In the genomic region with DNA sequence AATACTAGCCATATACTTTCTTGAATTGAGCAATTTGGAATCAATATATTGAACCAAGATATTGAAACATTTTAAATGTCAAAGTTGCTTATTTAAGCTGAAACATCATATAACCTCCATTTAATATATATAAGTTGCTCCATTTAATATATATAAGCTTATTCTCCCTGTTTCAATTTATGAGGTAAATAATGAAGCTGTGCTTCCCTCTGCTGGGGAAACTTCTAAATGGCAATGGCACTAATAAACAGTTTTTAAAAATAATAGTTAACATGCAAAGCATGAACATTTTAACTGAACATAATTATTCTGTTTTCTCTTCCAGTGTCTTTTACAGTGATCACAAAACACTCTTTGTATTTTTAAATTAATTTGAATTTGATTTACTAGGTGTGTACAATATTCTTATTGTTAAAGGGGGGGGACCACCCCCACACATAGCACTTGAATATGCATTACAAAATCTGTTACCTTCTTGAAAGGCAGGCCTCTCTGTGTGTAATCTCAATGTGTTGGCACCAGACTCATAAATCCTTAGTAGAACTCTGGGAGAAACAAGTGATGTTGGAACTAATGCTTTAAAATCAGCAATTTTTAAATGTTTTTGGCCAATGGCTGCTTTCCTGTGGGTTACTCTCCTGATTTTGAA, we compare ENCODE assay signal across 11 mouse cellular contexts.
DNase-seq lines count a peak whose midpoint lies in the region; ATAC-seq and TF ChIP-seq lines count a peak whose summit lies in the region.
"Had no signal": no experiment of that assay in that cellular context is flagged by ENCODE, and none has a peak within 500 bp of the region (broad histone marks: within the 10 kb centered on the region; RNA-seq: fewer than 3 reads in every experiment).

No protein-coding gene starts in this region.

- TF ChIP-seq CTCF in heart, postnatal 0 days (IDR thresholded peaks at IDR 0.05; ENCODE audit: low read depth): peak; percentile 53
- peak; percentile 50 for TF ChIP-seq CTCF in lung, embryonic 14.5 days (IDR thresholded peaks at IDR 0.05; ENCODE audit: low read depth)

- no peak overlapping the region for H3K27ac ChIP-seq in heart, postnatal 0 days (ENCODE audit: low read depth)
- H3K27ac ChIP-seq in heart, embryonic 12.5 days (ENCODE audit: poor library complexity, severe bottlenecking): no peak overlapping the region
- no peak overlapping the region for H3K27ac ChIP-seq in lung, embryonic 14.5 days (ENCODE audit: low read depth)
- H3K27ac ChIP-seq: limb, embryonic 13.5 days had no signal

- H3K4me1 ChIP-seq in heart, postnatal 0 days (ENCODE audit: control insufficient read depth, insufficient read depth): no peaks in the 10 kb centered on the region
- no peaks in the 10 kb centered on the region for H3K4me1 ChIP-seq in heart, embryonic 12.5 days (replicated peaks)
- no peaks in the 10 kb centered on the region for H3K4me1 ChIP-seq in lung, embryonic 14.5 days (ENCODE audit: insufficient read depth)
- H3K4me1 ChIP-seq: limb, embryonic 13.5 days had no signal

- no peaks in the 10 kb centered on the region for H3K36me3 ChIP-seq in heart, postnatal 0 days (replicated peaks; ENCODE audit: control insufficient read depth, insufficient read depth, low read length)
- no peaks in the 10 kb centered on the region for H3K36me3 ChIP-seq in heart, embryonic 12.5 days
- H3K36me3 ChIP-seq in lung, embryonic 14.5 days (ENCODE audit: insufficient read depth): peaks cover 5% of the 10 kb centered on the region; the same call in 1 of the 2 replicates
- H3K36me3 ChIP-seq: limb, embryonic 13.5 days had no signal

- H3K27me3 ChIP-seq in heart, postnatal 0 days (ENCODE audit: control insufficient read depth, insufficient read depth, low read length): no peaks in the 10 kb centered on the region
- no peaks in the 10 kb centered on the region for H3K27me3 ChIP-seq in heart, embryonic 12.5 days (replicated peaks)
- H3K27me3 ChIP-seq in lung, embryonic 14.5 days (ENCODE audit: insufficient read depth, low read length): no peaks in the 10 kb centered on the region
- H3K27me3 ChIP-seq: limb, embryonic 13.5 days had no signal

- no peak for ATAC-seq in heart, postnatal 0 days (ENCODE audit: insufficient read depth, low read depth)
- ATAC-seq in heart, embryonic 12.5 days (ENCODE audit: insufficient number of reproducible peaks, low FRiP score): no peak
- no peak for ATAC-seq in lung, embryonic 14.5 days (ENCODE audit: insufficient read depth)
- ATAC-seq in activated CD4-positive, CD25-positive, alpha-beta regulatory T cell, adult 4 months: no peak
- ATAC-seq: midbrain, embryonic 16.5 days had no signal

- peak; percentile 22 for DNase-seq in heart, postnatal 0 days (ENCODE audit: low spot score)
- DNase-seq in lung, embryonic 14.5 days: peak; percentile 77
- DNase-seq in lung, postnatal 4 days: no peak
- peak; percentile 74 for DNase-seq in NIH3T3 (ENCODE audit: low read depth)
- DNase-seq in layer of hippocampus, postnatal 10 days (ENCODE audit: low spot score in 2 of 2): peak; percentile 10 to 30
- DNase-seq: kidney, adult 11 months; thymus, postnatal 4 days had no signal

- no peak overlapping the region for H3K4me3 ChIP-seq in heart, postnatal 0 days (ENCODE audit: low read depth, low read length)
- no peak overlapping the region for H3K4me3 ChIP-seq in heart, embryonic 12.5 days
- H3K4me3 ChIP-seq in lung, embryonic 14.5 days (ENCODE audit: low read depth, low read length): no peak overlapping the region
- H3K4me3 ChIP-seq: limb, embryonic 13.5 days had no signal

- no peak overlapping the region for H3K4me2 ChIP-seq in heart, postnatal 0 days (ENCODE audit: low read depth, low read length)
- H3K4me2 ChIP-seq in heart, embryonic 12.5 days: no peak overlapping the region
- H3K4me2 ChIP-seq in lung, embryonic 14.5 days: no peak overlapping the region
- H3K4me2 ChIP-seq: limb, embryonic 13.5 days had no signal

- no peak overlapping the region for H3K9ac ChIP-seq in heart, postnatal 0 days (replicated peaks; ENCODE audit: low read depth, low read length)
- no peak overlapping the region for H3K9ac ChIP-seq in heart, embryonic 12.5 days
- no peak overlapping the region for H3K9ac ChIP-seq in lung, embryonic 14.5 days
- H3K9ac ChIP-seq: limb, embryonic 13.5 days had no signal

- H3K9me3 ChIP-seq in heart, postnatal 0 days (replicated peaks; ENCODE audit: control insufficient read depth, low read length): no peaks in the 10 kb centered on the region
- H3K9me3 ChIP-seq in heart, embryonic 12.5 days (replicated peaks): no peaks in the 10 kb centered on the region
- no peaks in the 10 kb centered on the region for H3K9me3 ChIP-seq in lung, embryonic 14.5 days (ENCODE audit: low read depth, low read length)
- H3K9me3 ChIP-seq: limb, embryonic 13.5 days had no signal

- no peak for TF ChIP-seq EP300 in heart, postnatal 0 days (IDR thresholded peaks at IDR 0.05; ENCODE audit: low read depth)

Comparison
In these comparisons a context has a peak if more than half of its experiments do, and no peak if none do; other contexts are left out.
1. DNase-seq: peak in heart, postnatal 0 days (single experiment), lung, embryonic 14.5 days (single experiment), NIH3T3 (single experiment) and layer of hippocampus, postnatal 10 days (2 of 2); none in lung, postnatal 4 days (0 of 2).